Mouse (Mus musculus) heart, adult 2 months (tissue): ENCODE data around the gene Crlf1.

Experiments used
- CTCF ChIP-seq: fragments of 200-600 bp; IDR thresholded peaks from 2 replicates; pipeline ENCODE4 v1.8.1; 2022; ENCODE audit warnings: antibody characterized with exemption, mild to moderate bottlenecking, moderate library complexity
- EP300 ChIP-seq: fragments of 200-500 bp; IDR thresholded peaks from 2 replicates; pipeline ENCODE4 v1.6.1; 2011; ENCODE audit warnings: low read depth, low read length, control low read depth; ENCODE audit not compliant: insufficient read depth
- POLR2A ChIP-seq: fragments of 200-500 bp; IDR thresholded peaks from 2 replicates; pipeline ENCODE4 v1.6.1; 2011; ENCODE audit warnings: mild to moderate bottlenecking, low read depth, low read length, control low read depth; ENCODE audit not compliant: insufficient read depth

DNA sequence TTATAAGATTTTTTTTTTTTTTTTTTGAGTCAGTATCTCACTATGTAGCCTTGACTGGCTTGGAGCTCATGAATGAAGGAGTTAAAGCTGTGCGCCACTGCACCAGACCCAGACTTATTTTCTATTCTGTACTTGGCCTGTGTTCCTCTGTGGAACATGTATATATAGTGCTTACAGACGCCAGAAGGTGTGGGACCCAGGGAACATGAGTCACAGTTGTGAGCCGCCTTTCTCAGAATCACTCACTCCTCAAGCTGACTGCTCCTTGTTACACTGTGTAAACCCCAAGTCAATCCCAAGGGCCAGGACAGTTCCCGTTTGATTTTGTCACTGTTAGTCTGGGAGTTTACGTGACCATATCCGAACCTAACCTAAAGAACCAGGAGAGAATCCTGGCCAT lies 26.1 kb downstream of the Crlf1 start:
- TF ChIP-seq CTCF (no peak), POLR2A (no peak), EP300 (no peak)
